Mouse (Mus musculus) brain, embryonic 14.5 days (tissue): ENCODE measurements around the gene Bmper. TPM values are rescaled to one million over a fixed set of nuclear protein-coding genes. Genes with fewer than 3 reads are reported as not detected.
A peak's percentile ranks its signal among the peaks of the same experiment; 100 is the strongest.

Source experiments
- DNase-seq: peaks from one replicate; pipeline ENCODE4 v3.0.0-alpha.2; 2011; ENCODE audit warnings: low read depth
- CTCF ChIP-seq: fragments of 200-500 bp; IDR thresholded peaks from 2 replicates; pipeline ENCODE4 v1.5.1; 2012; ENCODE audit warnings: inconsistent platforms, mild to moderate bottlenecking, moderate library complexity, borderline replicate concordance; ENCODE audit not compliant: insufficient read depth, insufficient read length; ENCODE audit errors: extremely low read depth
- POLR2A ChIP-seq: fragments of 200-500 bp; IDR thresholded peaks from 2 replicates; pipeline ENCODE4 v1.6.1; 2012; ENCODE audit warnings: mild to moderate bottlenecking, inconsistent platforms, borderline replicate concordance; ENCODE audit not compliant: poor library complexity, insufficient read depth, insufficient read length, severe bottlenecking; ENCODE audit errors: extremely low read depth
- polyA plus RNA-seq: library from polyadenylated mRNA; depleted of rRNA; stranded (reverse); fragments of >200 nt; gene quantifications from 2 replicates; pipeline ENCODE4 v1.2.3, GENCODE M21; 2012

Bmper gene
- polyA plus RNA-seq, 1 experiment, result 5.4 TPM

DNA sequence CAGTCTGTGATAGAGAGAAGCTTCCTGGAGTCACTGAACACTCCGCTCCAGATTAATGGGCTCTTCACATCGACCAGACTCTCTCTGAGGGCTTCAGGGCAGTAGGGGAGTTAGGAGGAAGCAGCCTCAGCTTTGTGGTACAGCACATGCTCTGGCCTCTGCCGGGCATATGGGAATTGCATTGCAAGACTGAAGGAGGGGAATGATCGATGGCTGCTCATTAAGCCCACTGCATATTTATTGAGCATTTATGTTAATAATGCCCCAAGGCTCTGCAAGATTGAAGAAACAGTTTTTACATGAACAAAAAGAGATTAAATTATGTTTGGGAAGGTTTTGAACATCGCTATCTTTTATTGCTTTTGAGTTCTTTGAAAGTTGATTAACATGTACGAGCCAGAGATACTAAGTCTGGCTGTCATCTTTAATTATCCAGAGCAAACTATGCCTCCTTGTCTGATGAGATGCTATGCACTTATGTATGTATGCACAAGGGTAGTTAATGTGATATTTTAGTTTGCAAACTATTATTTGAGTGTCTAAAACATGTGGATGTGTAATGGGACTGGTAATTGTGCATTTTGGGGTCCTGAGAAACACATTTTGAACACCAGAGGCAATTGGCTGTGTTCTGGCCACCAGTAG is 13.9 kb downstream of the Bmper start:
- TF ChIP-seq CTCF (0 out of 2 replicates have a peak, but pooled peaks have one; percentile 4), POLR2A (no peak)
- peak; percentile 56 for DNase-seq

DNA sequence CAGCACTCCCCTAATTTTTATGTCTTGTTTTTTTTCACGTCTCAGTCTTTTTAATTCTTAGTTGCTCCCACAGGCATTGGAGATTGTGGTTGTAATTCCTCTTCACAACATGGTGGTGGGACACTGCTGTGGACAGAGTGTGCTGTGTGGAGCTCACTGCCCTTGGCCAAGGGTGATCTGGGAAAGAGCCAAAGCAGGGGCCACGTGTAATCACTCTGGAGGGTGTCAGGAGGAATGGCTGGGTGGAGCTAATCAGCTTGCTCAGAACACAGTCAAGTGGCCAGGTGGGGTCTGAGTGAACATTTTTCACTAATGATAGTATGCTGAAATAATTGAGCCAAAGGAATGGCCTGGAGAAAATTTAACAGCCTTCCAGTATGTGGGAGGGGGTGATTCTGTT is 16.1 kb downstream of the Bmper start:
- TF ChIP-seq POLR2A (no peak), CTCF (no peak)
- no peak for DNase-seq

GRCm38 (mm10) chr9:23242911-23243310 is 20.0 kb downstream of the Bmper start:
- TF ChIP-seq POLR2A (no peak), CTCF (no peak)
- DNase-seq, result peak; percentile 71

DNA sequence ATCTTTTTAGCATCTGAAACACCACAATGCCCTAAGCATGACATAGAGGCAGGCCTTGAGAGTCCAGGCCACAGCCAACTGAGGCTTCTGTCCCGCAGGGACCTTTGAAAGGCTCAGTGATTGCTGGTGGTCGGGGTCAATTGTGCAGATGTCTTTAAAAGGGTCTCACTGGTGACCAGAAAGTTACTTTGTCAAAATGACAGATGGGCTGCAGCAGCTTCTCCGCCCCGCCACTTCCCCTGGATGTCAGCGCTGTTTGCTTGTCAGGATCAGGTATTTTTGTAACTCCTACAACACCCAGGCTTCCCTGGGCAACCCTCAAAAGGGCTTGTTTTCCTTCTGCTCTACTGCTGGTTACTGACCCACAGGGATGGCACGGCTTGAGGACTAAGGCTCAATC is 21.0 kb downstream of the Bmper start:
- no peak for DNase-seq

GRCm38 (mm10) chr9:23246389-23246788 is 23.5 kb downstream of the Bmper start:
- TF ChIP-seq CTCF (no peak), POLR2A (no peak)
- no peak for DNase-seq

More for the DNA sequence above, 21.0 kb downstream of the Bmper start:
- TF ChIP-seq POLR2A, result no peak
- TF ChIP-seq CTCF, result no peak

GRCm38 (mm10) chr9:23250026-23250425 is 27.1 kb downstream of the Bmper start:
- DNase-seq, result peak; percentile 93
- TF ChIP-seq POLR2A, result no peak
- peak; percentile 97 for TF ChIP-seq CTCF

GRCm38 (mm10) chr9:23251001-23251400 is 28.1 kb downstream of the Bmper start:
- TF ChIP-seq CTCF (no peak), POLR2A (no peak)
- peak; percentile 42 for DNase-seq

GRCm38 (mm10) chr9:23253624-23254023 is 30.7 kb downstream of the Bmper start:
- TF ChIP-seq POLR2A, result no peak
- TF ChIP-seq CTCF, result no peak
- peak; percentile 31 for DNase-seq

GRCm38 (mm10) chr9:23254237-23255214 is 31.6 kb downstream of the Bmper start:
- DNase-seq, result peak; percentile 74
- TF ChIP-seq POLR2A (no peak), CTCF (no peak)

- DNase-seq, result no peak
- TF ChIP-seq CTCF, result no peak
- TF ChIP-seq POLR2A, result no peak
Measured at GRCm38 (mm10) chr9:23255841-23256240, 33.0 kb downstream of the Bmper start.

DNA sequence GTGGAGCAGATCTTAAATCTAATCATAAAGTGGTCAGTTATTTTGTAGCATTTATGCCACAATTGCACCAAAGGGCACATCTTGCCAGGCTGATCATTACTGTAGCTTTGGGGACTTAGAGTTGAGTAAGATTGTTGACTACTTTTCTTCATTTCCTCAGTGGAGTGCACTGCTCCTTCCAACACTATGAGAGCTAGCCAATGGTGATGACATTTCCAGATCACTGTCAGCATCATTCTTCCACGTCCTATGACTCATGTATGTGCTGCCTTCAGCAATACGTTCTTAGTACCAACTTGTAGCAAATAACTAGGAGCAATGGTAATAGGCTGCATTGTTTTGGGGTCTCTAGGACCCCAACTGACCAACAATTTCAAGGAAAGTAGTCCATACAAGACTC is 33.7 kb downstream of the Bmper start:
- no peak for TF ChIP-seq POLR2A
- TF ChIP-seq CTCF, result no peak

DNA sequence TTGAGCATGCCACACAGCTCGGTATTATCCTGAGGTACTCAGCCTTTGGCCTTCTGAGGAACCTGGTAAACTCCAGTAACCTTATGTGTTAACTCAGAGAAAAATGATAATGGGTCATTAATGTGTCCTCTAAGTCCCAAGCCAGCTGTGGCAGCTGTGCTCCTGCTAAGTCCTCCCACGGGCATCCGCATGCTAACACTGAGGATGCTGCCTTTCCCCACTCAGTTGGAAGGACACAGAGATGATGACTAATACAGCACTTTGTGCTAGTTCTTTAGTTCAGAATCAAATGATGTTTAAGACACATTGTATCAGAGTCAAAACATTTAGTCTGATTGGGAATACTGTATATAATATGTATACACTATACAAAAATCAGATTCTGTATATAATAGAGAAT is 39.0 kb downstream of the Bmper start:
- DNase-seq, result no peak
- TF ChIP-seq CTCF (no peak), POLR2A (no peak)

More for the DNA sequence above, 33.7 kb downstream of the Bmper start:
- DNase-seq, result no peak

- TF ChIP-seq POLR2A, result no peak
- TF ChIP-seq CTCF, result no peak
- DNase-seq, result no peak
Measured at GRCm38 (mm10) chr9:23262851-23263250, 40.0 kb downstream of the Bmper start.
